Mouse (Mus musculus): Measurements from ENCODE around the gene Fkbp2.
"Not testable (repeated sequence)": the region's sequence is repeated elsewhere in the genome, so short reads cannot be mapped to it uniquely, and the experiment has no call there.

Fkbp2 gene

GRCm38 (mm10) chr19:6991166-6991565 is 10.9 kb upstream of the Fkbp2 start:
- DNase-seq (ENCODE audit: low spot score in 2 of 2), result not testable (repeated sequence)

DNA sequence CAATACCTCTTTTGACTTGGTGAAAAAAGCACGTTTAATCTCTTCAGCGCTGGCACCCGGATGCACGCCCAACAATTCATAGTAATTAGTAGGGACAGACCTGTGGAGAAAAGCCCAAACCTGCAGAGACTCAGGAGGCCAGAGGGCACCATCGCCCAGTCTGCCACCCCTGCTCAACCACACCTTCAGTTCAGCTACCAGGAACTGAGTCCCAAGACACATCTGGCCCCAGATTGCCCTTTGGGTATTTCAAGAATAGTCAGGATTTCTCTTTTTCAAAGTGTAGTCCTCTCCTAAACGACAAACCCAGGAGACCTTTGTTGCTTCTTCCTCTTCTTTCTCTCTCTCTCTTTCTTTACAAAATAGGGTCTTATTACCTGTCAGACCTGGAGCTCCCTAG is 10.4 kb upstream of the Fkbp2 start:
- DNase-seq (ENCODE audit: low spot score in 2 of 2), result no peak

DNA sequence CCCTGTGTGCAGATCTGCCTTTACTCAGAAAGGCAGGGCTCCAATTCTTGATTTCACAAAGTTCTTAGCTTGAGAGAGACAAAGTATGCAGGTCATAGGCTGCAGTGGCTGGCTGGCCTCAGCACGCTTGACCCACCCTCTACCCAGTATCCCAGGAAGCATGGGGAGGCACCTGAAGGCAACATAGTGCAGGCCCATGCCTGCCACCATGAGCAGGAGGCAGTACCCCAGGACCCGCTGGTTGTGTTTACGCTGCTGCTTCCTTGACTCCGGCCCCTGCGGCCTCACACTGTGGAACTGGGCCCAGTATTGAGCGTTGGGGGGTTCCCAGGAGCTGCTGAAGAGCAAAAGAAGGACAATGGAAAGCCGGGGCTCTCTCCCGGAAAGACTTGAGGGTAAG is 8.9 kb upstream of the Fkbp2 start:
- no peak for DNase-seq (ENCODE audit: low spot score in 2 of 2)

GRCm38 (mm10) chr19:6987904-6988285 is 7.6 kb upstream of the Fkbp2 start:
- DNase-seq (ENCODE audit: low spot score in 2 of 2), result no peak

DNA sequence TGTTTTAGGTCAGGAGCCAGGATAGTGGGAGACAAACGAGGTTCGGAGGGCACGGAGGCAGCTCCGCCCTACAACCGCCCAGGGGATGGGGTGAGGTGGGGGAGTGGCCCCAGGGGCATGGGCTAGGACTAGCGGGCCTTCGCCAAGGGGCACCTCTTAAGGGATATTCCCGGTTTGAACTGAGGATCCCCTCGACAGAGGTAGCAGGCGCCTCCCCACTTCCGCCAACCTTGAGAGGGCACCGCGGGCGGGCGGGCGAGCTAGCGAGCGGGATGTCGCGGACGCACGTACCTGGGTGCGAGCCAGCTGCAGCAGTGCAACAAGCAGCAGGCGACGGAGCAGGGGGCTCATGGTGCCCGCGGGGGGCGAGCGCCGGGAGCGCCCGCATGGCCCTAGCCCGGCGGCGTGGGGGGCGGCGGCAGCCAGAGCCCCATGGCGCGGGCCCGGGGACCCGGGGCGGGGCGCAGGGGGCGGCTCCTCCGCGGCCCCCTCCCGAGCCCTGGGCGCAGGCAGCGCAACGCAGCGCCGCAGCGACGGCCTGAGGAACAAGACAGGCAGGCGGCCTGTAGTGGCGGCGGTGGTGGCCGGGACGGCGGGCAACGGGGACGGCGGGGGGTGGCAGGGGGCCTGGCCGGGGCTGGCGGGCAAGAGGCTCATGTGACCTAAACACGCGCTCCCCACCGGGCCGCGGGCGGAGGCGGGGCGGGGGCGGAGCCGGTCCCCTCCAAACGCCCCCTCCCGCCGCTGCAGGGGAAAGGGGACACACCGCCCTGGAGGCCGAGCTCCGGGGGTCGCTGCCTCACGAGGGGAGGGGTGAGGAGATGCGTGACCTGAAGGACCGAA is 7.0 kb upstream of the Fkbp2 start, which contains the start of gene Vegfb:
Vegfb (minus strand) TSS at position 591 of the 843 bp plus-strand sequence.
- DNase-seq (ENCODE audit: low spot score in 2 of 2), result peak in 1 of 2 experiments; percentile 73

DNA sequence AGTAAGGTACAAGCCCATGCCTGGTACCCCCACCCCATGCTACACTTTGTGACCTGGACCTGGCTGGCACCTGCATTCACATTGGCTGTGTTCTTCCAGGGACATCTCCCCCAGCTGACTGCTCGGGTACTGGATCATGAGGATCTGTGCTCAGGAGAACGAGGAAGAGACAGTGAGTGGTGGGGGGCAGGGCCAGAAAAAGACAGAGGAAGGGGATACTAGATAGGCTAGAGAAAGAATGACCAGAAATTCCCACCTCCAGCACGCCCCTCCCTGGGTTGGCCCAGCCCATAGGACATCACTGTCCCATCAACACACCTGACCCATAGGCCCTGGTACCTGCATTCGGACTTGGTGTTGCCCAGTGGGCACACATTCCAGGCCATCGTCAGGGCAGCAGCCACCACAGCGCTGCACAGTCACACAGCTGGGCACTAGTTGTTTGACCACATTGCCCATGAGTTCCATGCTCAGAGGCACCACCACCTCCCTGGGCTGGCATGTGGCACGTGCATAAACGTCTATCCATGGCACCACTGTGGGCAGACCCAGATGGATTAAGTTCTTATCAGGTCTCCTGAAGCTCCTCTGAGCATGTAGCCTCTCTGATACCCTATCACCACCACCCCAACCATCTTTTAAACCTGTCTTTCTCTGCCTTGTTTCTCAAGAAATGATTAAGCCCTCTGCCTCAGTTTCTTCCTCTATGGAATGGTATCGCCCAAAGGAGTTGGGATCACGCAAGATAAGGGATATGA is 5.8 kb upstream of the Fkbp2 start:
- DNase-seq (ENCODE audit: low spot score in 2 of 2), result no peak

DNA sequence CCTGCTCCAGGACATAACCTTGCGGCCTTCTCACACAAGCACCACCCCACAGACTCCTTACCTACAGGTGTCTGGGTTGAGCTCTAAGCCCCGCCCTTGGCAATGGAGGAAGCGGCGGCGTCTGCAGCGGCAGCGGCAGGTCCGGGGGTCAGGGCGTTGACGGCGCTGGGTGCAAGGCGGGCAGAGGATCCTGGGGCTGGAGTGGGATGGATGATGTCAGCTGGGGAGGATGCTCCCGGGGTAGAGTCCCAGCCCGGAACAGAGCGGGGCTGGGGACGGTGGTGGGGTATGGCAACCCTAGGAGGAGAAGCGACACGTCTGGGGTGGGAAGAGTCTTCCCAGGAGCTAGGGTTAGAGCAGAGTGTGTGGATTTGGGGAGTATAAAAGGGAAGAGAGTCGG is 5.0 kb upstream of the Fkbp2 start:
- no peak for DNase-seq (ENCODE audit: low spot score in 2 of 2)

- no peak for DNase-seq (ENCODE audit: low spot score in 2 of 2)
These were observed 3.3 kb upstream of the Fkbp2 start for GRCm38 (mm10) chr19:6983621-6984020.

- DNase-seq (ENCODE audit: low spot score in 2 of 2), result no peak
These were observed 1.2 kb upstream of the Fkbp2 start for GRCm38 (mm10) chr19:6981465-6981864.

- peak; percentile 99 for DNase-seq (ENCODE audit: low spot score in 2 of 2)
These were observed 568 bp downstream of the Fkbp2 start for GRCm38 (mm10) chr19:6979486-6980380.

DNA sequence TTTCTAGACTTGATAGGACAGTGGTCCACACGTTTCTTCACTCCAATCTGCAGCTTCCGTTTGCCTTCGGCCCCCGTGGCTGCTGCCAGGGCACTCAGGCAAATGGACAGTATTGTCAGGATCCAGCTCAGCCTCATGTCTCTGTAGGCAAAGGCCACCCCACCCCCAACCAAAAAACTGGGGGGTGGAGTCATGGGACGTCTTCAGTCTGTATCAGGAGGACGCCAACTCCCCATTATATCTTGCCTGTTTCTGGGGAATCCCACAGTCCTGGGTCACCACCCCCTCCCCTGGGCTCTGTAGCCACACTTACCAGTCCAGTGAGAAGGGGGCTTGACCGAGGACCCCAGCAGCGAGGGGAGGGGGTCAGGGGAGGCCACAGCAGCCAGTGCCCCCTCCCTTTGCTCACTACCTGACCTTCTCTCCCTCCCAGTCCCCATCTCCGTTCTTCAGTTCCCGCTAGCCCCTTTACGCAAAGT is 1.3 kb downstream of the Fkbp2 start:
- DNase-seq (ENCODE audit: low spot score in 2 of 2), result peak in 1 of 2 experiments; percentile 55

GRCm38 (mm10) chr19:6978639-6978974 is 1.7 kb downstream of the Fkbp2 start:
- DNase-seq (ENCODE audit: low spot score in 2 of 2), result no peak

GRCm38 (mm10) chr19:6977759-6978638 is 2.3 kb downstream of the Fkbp2 start:
- DNase-seq (ENCODE audit: low spot score in 2 of 2), result no peak

GRCm38 (mm10) chr19:6975537-6976521 is 4.5 kb downstream of the Fkbp2 start, which contains the start of gene Plcb3:
TSS of gene Plcb3 (minus strand) at chr19:6976470.
- DNase-seq (ENCODE audit: low spot score in 2 of 2), result peak in 1 of 2 experiments; percentile 63

GRCm38 (mm10) chr19:6974211-6975205 is 5.8 kb downstream of the Fkbp2 start, which contains the start of gene Ppp1r14b:
TSS of gene Ppp1r14b (plus strand) at chr19:6974968.
- DNase-seq (ENCODE audit: low spot score in 2 of 2), result peak; percentile 81

- no peak for DNase-seq (ENCODE audit: low spot score in 2 of 2)
These were observed 6.6 kb downstream of the Fkbp2 start for GRCm38 (mm10) chr19:6973581-6974190.

DNA sequence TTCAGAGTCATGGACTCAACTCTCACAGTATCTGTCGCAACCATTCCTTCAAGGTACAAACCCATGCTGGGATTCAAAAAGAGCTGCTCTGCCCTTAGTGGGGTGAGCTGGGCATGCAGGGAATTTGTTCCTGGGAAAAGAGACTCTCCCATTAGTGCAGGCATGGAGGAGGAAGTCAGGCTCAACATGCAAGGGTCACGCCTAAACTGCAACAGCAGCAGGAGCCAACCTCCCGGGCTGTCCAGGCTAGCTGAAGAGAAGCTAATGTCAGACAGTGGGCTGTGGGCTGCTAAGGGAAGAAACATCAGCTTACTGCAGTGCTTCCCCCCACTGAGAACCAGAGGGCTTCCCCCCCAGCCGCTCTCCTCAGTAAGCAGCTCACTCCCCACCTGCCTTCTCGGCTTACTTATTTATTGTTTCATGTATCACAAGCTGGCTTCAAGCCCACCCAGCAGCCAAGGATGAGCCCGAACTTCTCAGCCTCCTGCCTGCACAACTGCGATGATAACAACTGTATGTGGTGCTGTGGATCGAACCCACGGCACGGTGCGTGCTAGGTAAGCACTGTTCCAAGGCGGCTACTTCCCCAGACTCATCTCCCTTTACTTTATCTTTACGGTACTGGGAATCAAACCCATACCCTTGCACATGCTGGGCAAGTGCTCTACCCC is 7.9 kb downstream of the Fkbp2 start:
- no peak for DNase-seq (ENCODE audit: low spot score in 2 of 2)
